Mouse (Mus musculus): Measurements from ENCODE around the gene Greb1. TPM values are rescaled to one million over a fixed set of nuclear protein-coding genes. Genes with fewer than 3 reads are reported as not detected.

Greb1 gene
- polyA plus RNA-seq, 1 experiment = 0.64 TPM

DNA sequence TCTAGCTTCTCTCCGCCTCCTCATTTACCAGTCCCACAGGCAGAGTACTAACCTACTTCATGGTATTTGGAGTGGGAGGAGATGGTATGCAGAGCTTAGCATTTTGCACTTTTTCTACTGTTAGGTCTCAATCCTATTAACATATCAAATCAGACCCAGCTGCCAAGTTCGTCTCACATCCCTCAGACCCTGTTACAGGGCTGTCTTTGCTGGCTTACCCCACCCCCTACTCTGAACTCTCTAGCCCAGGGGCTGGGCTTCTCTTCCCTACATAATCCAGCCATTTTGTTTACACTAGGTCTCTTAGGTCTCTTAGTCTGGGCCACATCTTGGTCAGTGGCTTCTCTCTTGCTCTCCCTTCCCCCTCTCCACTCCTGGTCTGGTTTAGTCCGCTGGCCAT lies 131.5 kb downstream of the Greb1 start:
- H3K4me3 ChIP-seq (ENCODE audit: extremely low read depth, insufficient read depth, insufficient read length) = no peak overlapping the region
- 82% methylated on average over 3 of the region's 3 CpGs for WGBS

DNA sequence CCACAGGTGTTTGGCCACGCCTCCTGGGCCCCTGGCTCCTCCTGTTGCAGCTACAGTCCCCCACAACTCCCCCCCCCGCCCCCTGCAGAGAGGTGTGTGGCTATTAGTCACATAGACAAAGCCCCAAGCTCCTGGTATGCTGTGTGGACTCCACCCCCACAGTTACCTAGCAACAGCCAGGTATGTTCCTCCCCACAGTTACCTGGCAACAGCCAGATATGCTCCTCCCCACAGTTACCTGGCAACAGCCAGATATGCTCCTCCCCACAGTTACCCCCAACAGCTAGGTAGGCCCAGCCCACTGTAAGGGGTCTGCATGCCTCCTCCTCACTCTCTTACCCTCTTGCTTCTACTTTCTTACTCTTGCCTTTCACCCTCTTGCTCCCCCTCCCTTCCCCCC lies 135.7 kb downstream of the Greb1 start:
- no peak overlapping the region for H3K27ac ChIP-seq (ENCODE audit: insufficient read depth, low read length)
- TF ChIP-seq POLR2A (IDR thresholded peaks at IDR 0.05; ENCODE audit: low read depth, low read length) = no peak
- no peak for TF ChIP-seq CTCF (IDR thresholded peaks at IDR 0.05; ENCODE audit: extremely low read depth, insufficient read depth, insufficient read length, insufficient replicate concordance)
- H3K4me1 ChIP-seq (ENCODE audit: control insufficient read depth, insufficient read depth, insufficient read length) = no peaks in the 10 kb centered on the region
- no peak for DNase-seq (ENCODE audit: low read depth in 1 of 2, low spot score in 2 of 2)
- WGBS = 40% methylated on average over 2 of the region's 2 CpGs
- H3K4me3 ChIP-seq (ENCODE audit: extremely low read depth, insufficient read depth, insufficient read length) = no peak overlapping the region
- no peaks in the 10 kb centered on the region for H3K27me3 ChIP-seq (ENCODE audit: control insufficient read depth, insufficient read depth, low read length)
- no peaks in the 10 kb centered on the region for H3K36me3 ChIP-seq (ENCODE audit: control insufficient read depth, insufficient read depth, low read length)

More for the DNA sequence above, 131.5 kb downstream of the Greb1 start:
- Histone ChIP-seq H3K36me3 (ENCODE audit: control insufficient read depth, insufficient read depth, low read length) (no peaks in the 10 kb centered on the region), H3K27ac (ENCODE audit: insufficient read depth, low read length) (no peak overlapping the region), H3K4me1 (ENCODE audit: control insufficient read depth, insufficient read depth, insufficient read length) (no peaks in the 10 kb centered on the region), H3K27me3 (ENCODE audit: control insufficient read depth, insufficient read depth, low read length) (no peaks in the 10 kb centered on the region)
- TF ChIP-seq CTCF (IDR thresholded peaks at IDR 0.05; ENCODE audit: extremely low read depth, insufficient read depth, insufficient read length, insufficient replicate concordance) = no peak
- TF ChIP-seq POLR2A (IDR thresholded peaks at IDR 0.05; ENCODE audit: low read depth, low read length) = no peak
- no peak for DNase-seq (ENCODE audit: low read depth in 1 of 2, low spot score in 2 of 2)

DNA sequence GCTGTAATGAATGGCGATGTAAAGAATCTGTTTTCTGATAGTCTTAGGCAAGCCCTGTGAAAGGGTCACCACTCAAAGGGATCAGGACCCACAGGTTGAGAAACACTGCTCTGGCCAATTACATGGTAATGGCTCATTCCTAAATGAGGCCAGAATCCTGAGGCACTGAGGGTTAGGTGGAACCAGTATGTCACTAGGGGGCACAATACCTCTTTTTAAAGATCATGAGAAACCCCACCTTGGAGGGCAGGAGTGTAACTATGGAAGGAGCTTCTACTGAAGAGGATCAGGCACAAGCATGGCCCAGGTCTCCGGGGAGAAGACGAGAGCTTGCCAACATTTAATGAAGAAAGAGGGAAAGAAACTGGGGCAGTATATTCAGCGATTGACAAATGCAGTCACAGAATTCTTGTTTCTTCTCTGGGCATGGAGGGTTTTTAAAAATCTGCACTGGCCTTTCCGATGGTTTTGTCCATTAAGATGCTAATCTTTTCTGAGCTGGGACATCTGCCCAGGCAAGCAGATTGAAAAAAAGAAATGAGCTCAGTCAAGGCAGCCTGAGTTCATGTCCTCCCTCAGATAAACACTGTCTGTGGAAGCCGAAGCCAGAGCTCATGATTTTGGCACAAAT lies 137.6 kb downstream of the Greb1 start:
- H3K36me3 ChIP-seq (ENCODE audit: control insufficient read depth, insufficient read depth, low read length) = no peaks in the 10 kb centered on the region
- 78% methylated on average over 6 of the region's 6 CpGs for WGBS
- no peak overlapping the region for H3K27ac ChIP-seq (ENCODE audit: insufficient read depth, low read length)
- no peaks in the 10 kb centered on the region for H3K27me3 ChIP-seq (ENCODE audit: control insufficient read depth, insufficient read depth, low read length)
- no peak for TF ChIP-seq CTCF (IDR thresholded peaks at IDR 0.05; ENCODE audit: extremely low read depth, insufficient read depth, insufficient read length, insufficient replicate concordance)
- H3K4me1 ChIP-seq (ENCODE audit: control insufficient read depth, insufficient read depth, insufficient read length) = no peaks in the 10 kb centered on the region
- DNase-seq (ENCODE audit: low read depth in 1 of 2, low spot score in 2 of 2) = no peak
- no peak overlapping the region for H3K4me3 ChIP-seq (ENCODE audit: extremely low read depth, insufficient read depth, insufficient read length)

DNA sequence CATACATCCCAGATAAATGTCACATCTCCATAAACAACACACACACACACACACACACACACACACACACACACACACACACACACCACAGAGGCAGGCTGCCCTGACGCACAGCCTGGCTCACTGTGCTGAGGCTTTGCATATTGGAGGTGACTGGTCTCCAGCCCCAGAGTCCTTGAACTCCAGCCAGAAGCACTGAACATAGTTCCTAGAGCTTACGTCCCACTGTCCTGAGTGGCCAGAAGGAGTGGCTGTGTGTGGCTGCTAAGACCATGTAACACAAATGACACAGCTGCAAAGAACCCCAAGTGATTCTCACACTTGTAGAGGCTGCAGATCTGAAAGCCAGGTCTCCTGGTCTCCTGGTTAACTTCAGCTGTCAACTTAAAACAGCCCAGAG lies 138.8 kb downstream of the Greb1 start:
- no peak for TF ChIP-seq POLR2A (IDR thresholded peaks at IDR 0.05; ENCODE audit: low read depth, low read length)
- no peak for TF ChIP-seq CTCF (IDR thresholded peaks at IDR 0.05; ENCODE audit: extremely low read depth, insufficient read depth, insufficient read length, insufficient replicate concordance)
- H3K4me3 ChIP-seq (ENCODE audit: extremely low read depth, insufficient read depth, insufficient read length) = no peak overlapping the region
- no peaks in the 10 kb centered on the region for H3K27me3 ChIP-seq (ENCODE audit: control insufficient read depth, insufficient read depth, low read length)
- WGBS = 82% methylated on average over 2 of the region's 2 CpGs
- no peak for DNase-seq (ENCODE audit: low read depth in 1 of 2, low spot score in 2 of 2)
- no peaks in the 10 kb centered on the region for H3K36me3 ChIP-seq (ENCODE audit: control insufficient read depth, insufficient read depth, low read length)
- H3K4me1 ChIP-seq (ENCODE audit: control insufficient read depth, insufficient read depth, insufficient read length) = no peaks in the 10 kb centered on the region
- no peak overlapping the region for H3K27ac ChIP-seq (ENCODE audit: insufficient read depth, low read length)

DNA sequence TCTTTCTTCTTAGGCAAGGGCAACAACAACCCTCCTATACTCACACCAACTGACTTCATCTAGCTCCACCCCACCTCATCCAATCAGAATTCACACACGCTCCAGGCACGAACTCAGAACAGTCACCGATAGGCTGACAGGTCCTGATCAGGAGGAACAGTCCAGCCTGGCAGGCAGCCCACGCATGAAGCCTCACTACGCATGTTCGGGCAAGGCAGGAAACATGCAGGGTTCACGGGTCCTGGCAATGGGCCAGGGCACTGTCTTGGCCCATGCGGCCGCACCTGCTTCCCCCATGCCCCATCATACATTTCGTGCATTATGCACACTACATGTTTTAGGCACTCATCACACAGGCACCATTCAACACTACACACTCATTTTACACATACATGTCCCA lies 139.2 kb downstream of the Greb1 start:
- Histone ChIP-seq H3K27ac (ENCODE audit: insufficient read depth, low read length) (no peak overlapping the region), H3K4me1 (ENCODE audit: control insufficient read depth, insufficient read depth, insufficient read length) (no peaks in the 10 kb centered on the region), H3K27me3 (ENCODE audit: control insufficient read depth, insufficient read depth, low read length) (no peaks in the 10 kb centered on the region), H3K4me3 (ENCODE audit: extremely low read depth, insufficient read depth, insufficient read length) (no peak overlapping the region), H3K36me3 (ENCODE audit: control insufficient read depth, insufficient read depth, low read length) (no peaks in the 10 kb centered on the region)
- no peak for DNase-seq (ENCODE audit: low read depth in 1 of 2, low spot score in 2 of 2)
- 78% methylated on average over 10 of the region's 10 CpGs for WGBS
- TF ChIP-seq CTCF (IDR thresholded peaks at IDR 0.05; ENCODE audit: extremely low read depth, insufficient read depth, insufficient read length, insufficient replicate concordance) (no peak), POLR2A (IDR thresholded peaks at IDR 0.05; ENCODE audit: low read depth, low read length) (no peak)

DNA sequence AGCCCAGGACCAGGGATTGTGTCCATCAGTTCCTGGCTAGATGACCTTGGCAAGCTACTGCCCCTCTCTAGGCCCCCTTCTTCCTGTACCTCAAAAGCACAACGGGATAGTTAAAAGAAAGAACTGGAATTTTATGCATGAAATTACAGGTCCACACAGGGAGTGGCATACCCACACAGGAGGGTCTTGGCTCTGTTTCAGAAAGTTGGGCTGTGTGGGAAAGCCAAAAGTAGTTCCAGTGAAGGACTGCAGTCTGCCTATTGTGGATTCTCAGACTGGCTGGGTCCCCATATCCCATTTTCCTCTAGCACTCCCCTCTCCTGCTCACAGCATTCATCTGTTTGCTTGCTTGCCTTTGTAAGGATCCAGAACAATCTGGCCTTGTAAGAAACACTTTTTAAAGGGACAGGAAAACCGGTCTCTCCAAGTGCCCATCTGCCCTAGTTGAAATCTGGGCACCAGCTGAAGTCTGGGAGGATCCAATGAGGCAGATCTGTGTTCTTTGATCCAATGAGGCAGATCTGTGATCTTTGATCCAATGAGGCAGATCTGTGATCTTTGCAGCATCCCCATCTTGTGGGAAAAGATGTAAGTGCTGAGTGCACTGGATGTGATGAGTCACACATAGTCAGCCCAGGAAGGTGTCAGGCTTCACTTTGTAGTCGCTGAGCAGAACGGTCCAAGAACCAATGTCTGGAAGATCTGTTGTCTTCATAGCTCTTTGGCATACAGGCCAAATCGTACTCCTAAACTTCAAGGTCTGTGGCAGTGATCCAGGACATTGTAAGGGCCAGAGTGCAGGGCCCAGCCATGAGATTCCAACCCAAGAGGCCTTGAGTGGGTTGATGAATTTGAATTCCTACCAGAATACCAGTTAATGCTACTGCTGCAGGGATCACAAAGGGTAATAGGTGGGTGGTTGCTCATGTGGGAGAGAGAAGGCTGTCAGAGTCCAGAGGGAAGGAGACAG lies 143.5 kb downstream of the Greb1 start:
- DNase-seq (ENCODE audit: low read depth in 1 of 2, low spot score in 2 of 2) = no peak
- H3K27me3 ChIP-seq (ENCODE audit: control insufficient read depth, insufficient read depth, low read length) = no peaks in the 10 kb centered on the region
- H3K4me1 ChIP-seq (ENCODE audit: control insufficient read depth, insufficient read depth, insufficient read length) = no peaks in the 10 kb centered on the region
- H3K27ac ChIP-seq (ENCODE audit: insufficient read depth, low read length) = no peak overlapping the region
- no peak for TF ChIP-seq POLR2A (IDR thresholded peaks at IDR 0.05; ENCODE audit: low read depth, low read length)
- 69% methylated on average over 5 of the region's 5 CpGs for WGBS
- no peaks in the 10 kb centered on the region for H3K36me3 ChIP-seq (ENCODE audit: control insufficient read depth, insufficient read depth, low read length)
- no peak overlapping the region for H3K4me3 ChIP-seq (ENCODE audit: extremely low read depth, insufficient read depth, insufficient read length)

DNA sequence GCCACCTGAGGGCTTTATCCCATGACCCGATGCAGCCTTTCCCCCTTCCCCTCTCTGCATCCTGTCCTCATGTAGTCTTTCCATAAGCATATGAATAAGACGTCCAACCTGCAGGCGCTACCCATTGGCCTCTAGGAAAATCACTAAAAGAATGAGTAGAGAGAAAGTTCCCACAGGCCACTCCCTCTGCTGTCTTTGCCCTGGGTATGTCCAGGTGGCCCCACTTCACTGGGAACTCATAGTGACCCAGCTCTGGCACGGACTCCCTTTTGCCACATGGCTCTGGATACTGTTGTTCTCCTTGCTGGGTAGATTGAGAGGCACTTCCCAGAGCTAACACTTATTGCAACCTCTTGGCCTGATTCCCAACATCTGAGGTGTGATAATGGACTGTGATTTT lies 145.1 kb downstream of the Greb1 start:
- WGBS = 80% methylated on average over 4 of the region's 4 CpGs
- Histone ChIP-seq H3K4me3 (ENCODE audit: extremely low read depth, insufficient read depth, insufficient read length) (no peak overlapping the region), H3K36me3 (ENCODE audit: control insufficient read depth, insufficient read depth, low read length) (no peaks in the 10 kb centered on the region), H3K4me1 (ENCODE audit: control insufficient read depth, insufficient read depth, insufficient read length) (no peaks in the 10 kb centered on the region), H3K27ac (ENCODE audit: insufficient read depth, low read length) (no peak overlapping the region), H3K27me3 (ENCODE audit: control insufficient read depth, insufficient read depth, low read length) (no peaks in the 10 kb centered on the region)
- TF ChIP-seq POLR2A (IDR thresholded peaks at IDR 0.05; ENCODE audit: low read depth, low read length) (no peak), CTCF (IDR thresholded peaks at IDR 0.05; ENCODE audit: extremely low read depth, insufficient read depth, insufficient read length, insufficient replicate concordance) (no peak)
- no peak for DNase-seq (ENCODE audit: low read depth in 1 of 2, low spot score in 2 of 2)

Measured in spleen, adult 2 months (tissue).